Comparison of ENCODE assay signal across 9 mouse cellular contexts in the genomic region with DNA sequence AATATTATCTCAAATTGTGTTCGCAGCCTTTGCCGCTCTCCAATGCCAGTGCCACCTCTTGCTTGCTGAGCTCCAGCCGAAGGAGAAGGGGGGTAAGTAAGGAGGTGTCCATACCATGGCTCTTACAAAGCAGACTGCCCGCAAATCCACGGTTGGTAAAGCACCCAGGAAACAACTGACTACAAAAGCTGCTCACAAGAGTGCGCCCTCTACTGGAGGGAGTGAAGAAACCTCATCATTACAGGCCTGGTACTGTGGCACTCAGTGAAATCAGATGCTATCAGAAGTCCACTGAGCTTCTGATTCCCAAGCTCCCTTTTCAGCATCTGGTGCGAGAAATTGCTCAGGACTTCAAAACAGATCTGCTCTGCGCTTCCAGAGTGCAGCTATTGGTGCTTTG. TPM values are rescaled to one million over a fixed set of nuclear protein-coding genes. Genes with fewer than 3 reads are reported as not detected.
A peak's percentile ranks its signal among the peaks of the same experiment; 100 is the strongest.
DNase-seq lines count a peak whose midpoint lies in the region; ATAC-seq and TF ChIP-seq lines count a peak whose summit lies in the region.
"Had no signal": no experiment of that assay in that cellular context is flagged by ENCODE, and none has a peak within 500 bp of the region (broad histone marks: within the 10 kb centered on the region; RNA-seq: fewer than 3 reads in every experiment).

No protein-coding gene starts in this region.

- peak; percentile 42 for DNase-seq in kidney, adult 9 months
- peak; percentile 60 to 61 for DNase-seq in heart, postnatal 36 days
- peak; percentile 7 for DNase-seq in right cerebral cortex, postnatal 4 days
- no peak for DNase-seq in Muller cell, postnatal 12 days (ENCODE audit: inconsistent ontology term)

- TF ChIP-seq CTCF in cortical plate, adult 2 months (IDR thresholded peaks at IDR 0.05; ENCODE audit: extremely low read depth, insufficient read depth, low read length), result peak; percentile 45

- H3K4me2 ChIP-seq in kidney, embryonic 16.5 days (replicated peaks; ENCODE audit: low read depth, low read length), result no peak overlapping the region
- H3K4me2 ChIP-seq in liver, embryonic 15.5 days, result 0 out of 2 replicates have a peak overlapping the region, but pooled peaks have one; percentile 29

- ATAC-seq in kidney, embryonic 16.5 days (ENCODE audit: low FRiP score, low TSS enrichment), result no peak
- ATAC-seq in activated CD4-positive, CD25-positive, alpha-beta regulatory T cell, adult 4 months, result peak; percentile 49
- ATAC-seq in liver, embryonic 15.5 days (ENCODE audit: insufficient read depth), result no peak

- no peak overlapping the region for H3K9ac ChIP-seq in kidney, embryonic 16.5 days (replicated peaks; ENCODE audit: low read length)
- no peak overlapping the region for H3K9ac ChIP-seq in liver, embryonic 15.5 days

- no peak for TF ChIP-seq POLR2A in cortical plate, adult 2 months (IDR thresholded peaks at IDR 0.05; ENCODE audit: extremely low read depth, insufficient read depth, low read length)

- intact Hi-C loops in heart, postnatal 36 days (cut with DNase I), result loop anchor here (1.0 to 10.0 kb wide), 3 partner anchors 36 to 284 kb away; partner anchors contain the start of gene Tspan1

- no peaks in the 10 kb centered on the region for H3K4me1 ChIP-seq in kidney, embryonic 16.5 days (ENCODE audit: insufficient read depth, low read length)
- no peaks in the 10 kb centered on the region for H3K4me1 ChIP-seq in cortical plate, adult 2 months (ENCODE audit: control insufficient read depth, insufficient read depth, low read length)
- H3K4me1 ChIP-seq in liver, embryonic 15.5 days (replicated peaks), result peaks cover 5% of the 10 kb centered on the region

- H3K27me3 ChIP-seq in kidney, embryonic 16.5 days (ENCODE audit: insufficient read depth, low read length), result no peaks in the 10 kb centered on the region
- no peaks in the 10 kb centered on the region for H3K27me3 ChIP-seq in liver, embryonic 15.5 days
- H3K27me3 ChIP-seq: megakaryocyte, embryonic 14.5 days had no signal

- WGBS in kidney, embryonic 16.5 days, result 61% methylated on average over 8 of the region's 8 CpGs
- 36% methylated on average over 8 of the region's 8 CpGs for WGBS in liver, embryonic 15.5 days (ENCODE audit: insufficient replicate concordance)

- H3K4me3 ChIP-seq in kidney, embryonic 16.5 days (ENCODE audit: low read length), result no peak overlapping the region
- H3K4me3 ChIP-seq in cortical plate, adult 2 months (ENCODE audit: insufficient read depth, low read length), result no peak overlapping the region
- H3K4me3 ChIP-seq in liver, embryonic 15.5 days (replicated peaks), result no peak overlapping the region
- H3K4me3 ChIP-seq: megakaryocyte, embryonic 14.5 days had no signal

- H3K36me3 ChIP-seq in kidney, embryonic 16.5 days (ENCODE audit: insufficient read depth, low read length), result 0 out of 2 replicates have a peak, but pooled peaks cover 3% of the 10 kb centered on the region
- H3K36me3 ChIP-seq in liver, embryonic 15.5 days (replicated peaks), result no peaks in the 10 kb centered on the region

- no peak overlapping the region for H3K27ac ChIP-seq in kidney, embryonic 16.5 days (ENCODE audit: low read length)
- H3K27ac ChIP-seq in cortical plate, adult 2 months (ENCODE audit: insufficient read depth, low read length), result no peak overlapping the region
- H3K27ac ChIP-seq in liver, embryonic 15.5 days (replicated peaks), result no peak overlapping the region

- no peaks in the 10 kb centered on the region for H3K9me3 ChIP-seq in kidney, embryonic 16.5 days (ENCODE audit: low read length)
- no peaks in the 10 kb centered on the region for H3K9me3 ChIP-seq in liver, embryonic 15.5 days (replicated peaks)

RNA-seq across cellular contexts. Expression of gene Mast2, which starts 15.3 kb away (rescaled TPM):
- 10.7 and 11.7 TPM in 2 replicates for polyA plus RNA-seq in kidney, embryonic 16.5 days (2015; fragmentation: Nextera tagmentation; extraction: Ambion mirVana)
- polyA plus RNA-seq in activated CD4-positive, CD25-positive, alpha-beta regulatory T cell, adult 4 months (2017; shearing (Covaris generic)), result 1 to 10 TPM; 5.2 to 5.8 TPM
- 87.3 and 98.0 TPM in 2 replicates for polyA plus RNA-seq in cortical plate, adult 2 months (2012; rRNA removed)
- total RNA-seq in heart, postnatal 36 days (2021), result 100 to 1,000 TPM; 121 to 129 TPM
- 6.2 and 7.2 TPM in 2 replicates for polyA plus RNA-seq in liver, embryonic 15.5 days (2015; fragmentation: Nextera tagmentation; extraction: Ambion mirVana)

RNA-seq across cellular contexts. Expression of gene Ipp, which starts 58.7 kb away (rescaled TPM):
- polyA plus RNA-seq in kidney, embryonic 16.5 days (2015; fragmentation: Nextera tagmentation; extraction: Ambion mirVana), result 17.4 and 19.3 TPM in 2 replicates
- 10 to 100 TPM in 1 of 2 experiments, 1 to 10 TPM in 1; 9.9 to 16.2 TPM for polyA plus RNA-seq in activated CD4-positive, CD25-positive, alpha-beta regulatory T cell, adult 4 months (2017; shearing (Covaris generic))
- polyA plus RNA-seq in cortical plate, adult 2 months (2012; rRNA removed), result 7.0 and 7.9 TPM in 2 replicates
- 10 to 100 TPM; 15.8 to 16.2 TPM for total RNA-seq in heart, postnatal 36 days (2021)
- 13.3 and 13.6 TPM in 2 replicates for polyA plus RNA-seq in liver, embryonic 15.5 days (2015; fragmentation: Nextera tagmentation; extraction: Ambion mirVana)
